Mouse (Mus musculus): Measurements from ENCODE around the gene Ddost. TPM values are rescaled to one million over a fixed set of nuclear protein-coding genes. Genes with fewer than 3 reads are reported as not detected.

Ddost gene
- total RNA-seq, 1 experiment from 2014 or later = 32.8 TPM

- no peak for ATAC-seq (ENCODE audit: extremely low read depth, insufficient number of reproducible peaks, low FRiP score, poor library complexity, severe bottlenecking)
These were observed 23.5 kb downstream of the Ddost start for GRCm38 (mm10) chr4:138327891-138328470.

DNA sequence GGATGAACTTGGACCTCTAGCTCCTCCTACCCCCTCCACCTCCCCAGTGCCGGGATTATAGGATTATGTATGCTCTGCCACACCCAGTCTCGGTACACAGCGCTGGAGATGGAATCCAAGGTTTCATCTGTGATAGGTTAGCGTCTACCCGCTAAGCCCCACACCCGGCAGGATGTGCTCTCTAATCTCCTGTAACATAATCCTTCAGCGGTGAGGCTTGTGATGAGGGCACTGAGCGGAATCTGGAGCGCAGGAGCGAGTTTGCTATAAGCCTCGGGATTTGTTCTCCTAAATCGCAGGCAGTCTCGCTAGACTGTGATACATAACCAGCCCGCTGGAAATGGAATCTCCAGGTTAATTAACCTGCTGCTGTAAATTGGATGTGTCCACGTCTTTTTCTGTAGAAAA is 25.7 kb downstream of the Ddost start:
- no peak for ATAC-seq (ENCODE audit: extremely low read depth, insufficient number of reproducible peaks, low FRiP score, poor library complexity, severe bottlenecking)

DNA sequence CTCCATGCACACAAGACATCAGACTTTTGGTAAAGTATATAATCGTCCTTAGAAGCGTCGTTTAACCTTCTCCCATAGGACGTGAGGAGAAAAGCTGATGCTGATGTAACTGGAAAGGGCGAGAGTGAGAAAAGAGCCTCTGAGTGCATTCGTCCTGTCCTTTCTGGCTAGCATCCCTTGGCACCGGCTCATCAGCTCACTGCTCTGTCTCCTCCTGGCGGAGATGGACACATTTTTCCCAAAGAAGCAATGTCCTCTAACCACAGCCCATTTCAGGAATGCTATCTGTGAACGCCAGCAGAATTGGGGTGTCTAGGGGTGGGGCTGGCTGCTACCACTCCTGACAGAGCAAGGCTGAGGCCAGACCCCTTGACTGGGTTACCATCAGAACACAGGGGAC is 27.1 kb downstream of the Ddost start:
- no peak for ATAC-seq (ENCODE audit: extremely low read depth, insufficient number of reproducible peaks, low FRiP score, poor library complexity, severe bottlenecking)

DNA sequence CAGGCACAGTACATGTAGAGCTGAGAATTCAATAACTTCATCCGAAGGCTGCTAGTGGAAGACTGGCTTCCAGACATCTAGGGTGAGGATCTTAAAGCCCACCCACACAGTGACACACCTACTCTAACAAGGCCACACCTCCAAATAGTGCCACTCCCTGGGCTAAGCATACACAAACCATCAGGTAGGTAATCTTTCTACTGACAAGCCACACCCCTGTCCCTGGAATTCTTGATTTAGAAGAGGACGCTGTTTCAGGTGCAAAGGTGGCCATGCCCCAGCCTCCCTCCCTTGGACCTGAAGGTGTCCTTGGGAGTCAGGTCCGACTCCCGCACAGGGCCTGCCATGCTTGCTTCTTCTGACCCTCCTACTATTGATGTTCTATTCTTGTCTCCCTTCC is 28.6 kb downstream of the Ddost start:
- no peak for ATAC-seq (ENCODE audit: extremely low read depth, insufficient number of reproducible peaks, low FRiP score, poor library complexity, severe bottlenecking)

GRCm38 (mm10) chr4:138335036-138335435 is 30.5 kb downstream of the Ddost start:
- no peak for ATAC-seq (ENCODE audit: extremely low read depth, insufficient number of reproducible peaks, low FRiP score, poor library complexity, severe bottlenecking)

GRCm38 (mm10) chr4:138335648-138336047 is 31.1 kb downstream of the Ddost start:
- no peak for ATAC-seq (ENCODE audit: extremely low read depth, insufficient number of reproducible peaks, low FRiP score, poor library complexity, severe bottlenecking)

GRCm38 (mm10) chr4:138336876-138337275 is 32.3 kb downstream of the Ddost start:
- ATAC-seq (ENCODE audit: extremely low read depth, insufficient number of reproducible peaks, low FRiP score, poor library complexity, severe bottlenecking) = no peak

GRCm38 (mm10) chr4:138337341-138337740 is 32.8 kb downstream of the Ddost start:
- no peak for ATAC-seq (ENCODE audit: extremely low read depth, insufficient number of reproducible peaks, low FRiP score, poor library complexity, severe bottlenecking)

DNA sequence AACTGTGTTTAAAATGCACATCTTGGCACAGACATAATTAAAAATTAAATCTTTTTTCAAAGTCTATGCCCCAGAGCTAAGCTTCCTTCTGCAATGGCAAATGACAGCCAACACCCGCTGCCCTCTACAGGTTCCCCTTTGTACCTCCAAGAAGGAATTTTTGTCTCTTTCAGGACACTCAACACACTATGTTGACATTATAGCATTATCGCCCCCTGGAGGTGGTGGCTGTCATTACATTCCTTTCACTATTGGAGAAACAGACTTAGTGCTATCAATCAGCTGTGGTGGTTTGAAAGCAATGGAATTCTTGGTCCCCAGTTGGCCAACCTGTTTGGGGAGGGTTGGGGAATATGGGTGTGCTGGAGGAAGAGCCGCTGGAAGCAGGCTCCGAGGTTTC is 35.4 kb downstream of the Ddost start:
- no peak for ATAC-seq (ENCODE audit: extremely low read depth, insufficient number of reproducible peaks, low FRiP score, poor library complexity, severe bottlenecking)

GRCm38 (mm10) chr4:138341393-138341792 is 36.9 kb downstream of the Ddost start:
- ATAC-seq (ENCODE audit: extremely low read depth, insufficient number of reproducible peaks, low FRiP score, poor library complexity, severe bottlenecking) = no peak

GRCm38 (mm10) chr4:138342048-138342447 is 37.5 kb downstream of the Ddost start:
- ATAC-seq (ENCODE audit: extremely low read depth, insufficient number of reproducible peaks, low FRiP score, poor library complexity, severe bottlenecking) = no peak

- no peak for ATAC-seq (ENCODE audit: extremely low read depth, insufficient number of reproducible peaks, low FRiP score, poor library complexity, severe bottlenecking)
These were observed 38.2 kb downstream of the Ddost start for GRCm38 (mm10) chr4:138342778-138343177.

DNA sequence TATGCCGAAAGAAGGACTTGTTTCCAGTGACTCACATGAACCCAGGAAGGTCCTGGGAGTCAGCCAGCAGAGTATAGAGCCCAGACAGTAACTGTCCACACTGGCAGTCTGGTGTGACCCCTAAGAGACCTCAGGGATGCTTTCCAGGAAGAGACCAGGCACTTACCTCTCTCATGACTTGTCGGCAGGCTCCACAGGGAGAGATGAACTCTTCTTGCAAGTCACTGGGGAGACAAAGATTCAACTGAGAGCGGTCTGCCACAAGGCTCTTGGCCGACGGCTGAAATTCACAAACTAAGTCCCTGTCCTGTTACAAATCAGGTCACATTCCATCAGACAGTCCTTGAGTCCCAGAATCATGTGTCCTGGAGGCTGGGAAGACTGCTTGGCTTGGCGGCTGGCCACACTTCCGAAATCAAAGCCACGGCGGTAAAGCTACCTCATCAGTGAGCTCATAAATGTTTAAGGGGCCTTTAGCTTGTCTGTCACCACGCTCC is 38.9 kb downstream of the Ddost start:
- ATAC-seq (ENCODE audit: extremely low read depth, insufficient number of reproducible peaks, low FRiP score, poor library complexity, severe bottlenecking) = no peak

DNA sequence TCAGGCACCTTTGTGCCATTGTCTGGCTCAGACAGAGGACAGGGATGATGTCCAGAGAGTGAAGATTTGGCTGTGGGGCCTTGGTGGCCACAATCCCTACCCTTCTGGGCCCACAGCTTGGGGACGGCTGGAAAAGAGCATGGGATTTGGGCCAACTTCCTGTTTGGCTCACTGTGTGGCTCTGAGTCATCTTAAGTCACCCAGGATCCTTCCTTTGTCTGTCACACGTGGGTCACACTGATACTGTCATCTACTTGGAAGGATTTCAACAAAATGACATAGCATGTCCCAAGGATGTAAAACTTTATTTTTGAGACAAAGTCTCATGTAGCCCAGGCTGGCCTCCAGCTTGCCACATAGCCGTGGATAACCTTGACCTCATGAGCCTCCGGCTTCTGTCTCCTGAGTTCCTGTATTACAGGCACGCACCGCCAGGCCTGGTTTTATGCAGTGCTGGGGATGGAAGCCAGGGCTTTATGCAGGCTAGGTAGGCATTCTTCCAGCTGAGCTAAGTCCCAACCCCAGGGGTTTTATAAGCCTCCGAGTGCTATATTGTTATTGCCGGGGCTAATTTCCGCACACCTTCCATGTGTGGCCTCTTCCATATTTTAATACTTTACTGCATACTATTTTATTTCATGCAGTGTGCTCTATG is 40.5 kb downstream of the Ddost start:
- ATAC-seq (ENCODE audit: extremely low read depth, insufficient number of reproducible peaks, low FRiP score, poor library complexity, severe bottlenecking) = no peak

DNA sequence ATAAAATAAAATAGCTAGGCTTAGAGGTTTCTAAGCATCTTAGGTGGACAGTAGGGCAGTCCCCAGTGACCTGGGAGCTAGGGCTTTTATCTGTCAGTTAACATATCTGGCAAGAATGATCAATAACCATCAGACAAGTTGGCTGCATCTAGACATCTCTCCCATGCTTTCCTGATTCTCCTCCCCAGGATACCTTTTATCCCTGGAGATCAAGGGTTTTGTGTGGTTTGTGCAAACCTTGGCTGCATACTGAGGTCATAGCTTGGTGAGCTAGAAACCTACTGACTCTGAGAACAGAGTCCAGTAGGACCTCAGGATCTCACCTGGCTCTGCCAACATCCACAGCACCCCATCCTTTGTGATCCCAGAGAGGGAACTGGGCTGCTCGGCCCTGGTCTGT is 42.8 kb downstream of the Ddost start:
- ATAC-seq (ENCODE audit: extremely low read depth, insufficient number of reproducible peaks, low FRiP score, poor library complexity, severe bottlenecking) = no peak

GRCm38 (mm10) chr4:138348716-138349115 is 44.2 kb downstream of the Ddost start:
- ATAC-seq (ENCODE audit: extremely low read depth, insufficient number of reproducible peaks, low FRiP score, poor library complexity, severe bottlenecking) = no peak

DNA sequence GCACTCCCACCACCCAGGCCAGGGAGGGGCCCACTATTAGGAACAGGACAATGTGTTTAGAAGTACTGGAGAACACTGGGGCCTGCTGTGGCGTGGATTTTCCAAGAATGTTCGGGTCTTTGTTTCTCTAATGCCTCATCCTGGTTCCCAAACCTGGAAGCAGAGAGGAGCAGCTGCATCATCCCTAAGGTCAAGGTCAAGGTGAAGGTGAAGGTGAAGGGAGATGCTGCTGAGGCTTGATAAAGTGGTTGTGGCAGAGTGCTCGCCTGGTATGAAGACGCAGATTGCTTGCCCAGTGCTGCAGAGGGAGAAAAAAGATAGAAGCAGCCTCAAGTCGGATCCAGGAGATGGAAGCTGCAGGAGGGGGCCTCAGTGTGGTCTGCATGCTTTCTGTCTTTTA is 47.3 kb downstream of the Ddost start:
- ATAC-seq (ENCODE audit: extremely low read depth, insufficient number of reproducible peaks, low FRiP score, poor library complexity, severe bottlenecking) = no peak

GRCm38 (mm10) chr4:138352692-138353091 is 48.2 kb downstream of the Ddost start:
- ATAC-seq (ENCODE audit: extremely low read depth, insufficient number of reproducible peaks, low FRiP score, poor library complexity, severe bottlenecking) = no peak

DNA sequence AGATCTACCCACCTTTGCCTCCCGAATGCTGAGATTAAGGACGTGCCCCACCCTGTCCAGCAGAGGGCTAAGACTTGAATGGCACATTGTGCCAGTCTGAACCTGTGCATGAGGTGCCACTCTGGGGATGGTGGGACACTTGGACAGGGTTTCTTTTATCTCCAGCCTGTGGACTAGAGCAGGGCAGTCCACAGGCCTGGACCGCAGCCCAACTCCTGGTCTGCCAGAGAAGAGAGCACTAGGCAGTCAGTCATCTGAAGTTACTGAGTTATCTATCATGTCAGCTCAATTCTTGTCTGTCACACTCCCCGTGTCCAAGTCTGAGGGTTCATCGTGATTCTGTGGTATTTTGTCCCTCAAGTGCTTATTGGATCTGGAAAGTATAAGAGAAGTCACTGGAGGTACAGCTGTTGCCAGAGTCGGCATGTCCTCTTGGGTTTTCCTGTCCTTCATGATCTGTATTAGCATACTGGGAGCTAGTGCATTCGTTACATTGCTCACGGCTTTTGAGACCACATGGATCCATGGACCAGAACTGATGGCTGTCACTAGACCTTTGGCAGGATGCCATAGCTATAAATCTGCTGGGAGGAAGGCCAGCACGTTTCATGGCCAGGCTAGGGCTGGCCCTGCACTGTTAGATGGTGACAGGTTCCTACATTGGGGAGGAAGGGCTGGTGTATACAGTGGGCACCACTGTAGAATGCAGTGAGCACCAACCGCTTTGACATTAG is 49.1 kb downstream of the Ddost start:
- no peak for ATAC-seq (ENCODE audit: extremely low read depth, insufficient number of reproducible peaks, low FRiP score, poor library complexity, severe bottlenecking)

DNA sequence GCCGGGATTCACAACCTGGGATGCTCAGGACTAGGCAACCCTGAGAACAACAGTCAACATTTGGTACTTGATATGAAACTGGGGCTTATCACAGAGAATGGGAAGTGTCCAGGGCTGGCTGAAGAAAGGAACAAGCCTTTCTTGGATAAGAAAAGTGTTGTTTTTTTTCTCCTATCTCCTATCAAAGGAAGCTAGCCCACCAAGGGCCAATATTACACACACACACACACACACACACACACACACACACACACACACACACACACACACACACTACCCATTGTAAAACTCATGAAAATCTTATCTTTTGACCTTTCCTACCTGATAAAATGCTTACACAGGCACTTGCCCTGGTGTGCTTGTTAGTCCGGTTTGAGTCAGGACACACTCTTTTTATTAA is 51.0 kb downstream of the Ddost start:
- ATAC-seq (ENCODE audit: extremely low read depth, insufficient number of reproducible peaks, low FRiP score, poor library complexity, severe bottlenecking) = no peak
